Mouse (Mus musculus) forebrain, embryonic 13.5 days (tissue): Measurements from ENCODE around the gene Polr1b. TPM values are rescaled to one million over a fixed set of nuclear protein-coding genes. Genes with fewer than 3 reads are reported as not detected.

Experiments used
- ATAC-seq: fragments of 200-750 bp; cut with Nextera tagmentation; 2 replicates; pipeline ENCODE4 v1.8.0; 2017
- H3K27ac ChIP-seq: fragments of 300-500 bp; sonication (generic); 2 replicates; pipeline ENCODE4 v1.5.1; 2015; ENCODE audit warnings: inconsistent platforms, mild to moderate bottlenecking, moderate library complexity
- H3K27me3 ChIP-seq: fragments of 300-500 bp; sonication (generic); 2 replicates; pipeline ENCODE4 v1.6.1; 2015; ENCODE audit warnings: mild to moderate bottlenecking, inconsistent platforms
- H3K36me3 ChIP-seq: fragments of 300-500 bp; sonication (generic); 2 replicates; pipeline ENCODE4 v1.6.1; 2015; ENCODE audit warnings: mild to moderate bottlenecking, inconsistent platforms; ENCODE audit not compliant: poor library complexity, severe bottlenecking
- H3K4me1 ChIP-seq: fragments of 300-500 bp; sonication (generic); 2 replicates; pipeline ENCODE4 v1.6.1; 2015; ENCODE audit warnings: inconsistent platforms
- H3K4me2 ChIP-seq: fragments of 300-500 bp; sonication (generic); 2 replicates; pipeline ENCODE4 v1.6.1; 2015; ENCODE audit warnings: inconsistent platforms, mild to moderate bottlenecking, moderate library complexity
- H3K4me3 ChIP-seq: fragments of 300-500 bp; sonication (generic); 2 replicates; pipeline ENCODE4 v1.5.1; 2015; ENCODE audit warnings: mild to moderate bottlenecking, inconsistent platforms
- H3K9ac ChIP-seq: fragments of 300-500 bp; sonication (generic); 2 replicates; pipeline ENCODE4 v1.6.1; 2015; ENCODE audit warnings: mild to moderate bottlenecking, inconsistent platforms
- H3K9me3 ChIP-seq: fragments of 300-500 bp; sonication (generic); replicated peaks from 2 replicates; pipeline ENCODE4 v1.6.1; 2016; ENCODE audit warnings: inconsistent platforms
- WGBS: fragments of 180-500 bp; shearing (Covaris S2); methylation state at CpG from one replicate; pipeline ENCODE4 v1.1.7; 2015; 5-methylcytosine and 5-hydroxymethylcytosine counted together
- polyA plus RNA-seq: library from polyadenylated mRNA; unstranded; fragments of >200 nt; fragmentation: Nextera tagmentation; extraction: Ambion mirVana; gene quantifications from 2 replicates; pipeline ENCODE4 v1.2.1, GENCODE M21; 2015

Polr1b gene
- 20.4 and 20.6 TPM in 2 replicates for polyA plus RNA-seq

DNA sequence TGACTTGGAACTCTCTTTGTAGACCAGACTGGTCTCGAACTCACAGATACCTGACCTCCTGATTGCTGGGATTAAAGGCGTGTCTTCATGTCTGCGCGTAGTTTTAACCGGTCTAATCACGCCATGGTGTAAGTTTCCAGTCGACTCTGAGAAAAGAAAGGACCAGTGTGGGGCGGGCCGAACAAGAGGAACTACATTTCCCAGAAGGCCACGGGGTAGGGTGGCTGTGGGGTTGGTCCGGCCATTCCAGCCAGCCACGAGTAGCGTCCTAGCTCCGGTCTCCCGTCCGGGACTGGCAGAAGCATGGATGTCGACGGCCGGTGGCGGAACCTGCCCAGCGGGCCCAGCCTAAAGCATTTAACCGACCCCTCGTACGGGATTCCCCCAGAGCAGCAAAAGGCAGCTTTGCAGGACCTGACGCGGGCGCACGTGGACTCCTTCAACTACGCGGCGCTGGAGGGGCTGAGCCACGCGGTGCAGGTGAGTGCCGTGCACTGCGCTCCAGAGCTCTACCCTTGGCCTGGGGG lies at the start of gene Polr1b:
Gene Polr1b, plus strand, starts transcription at position 212 of the 527 bp plus-strand sequence.
- no peaks in the 10 kb centered on the region; the same call in 1 of the 2 replicates for H3K9me3 ChIP-seq
- H3K4me2 ChIP-seq, result peak within 1 kb of the TSS; percentile 75
- peak; percentile 99 for ATAC-seq
- no peak within 1 kb of the TSS for H3K27ac ChIP-seq
- peaks cover 13% of the 10 kb centered on the region for H3K4me1 ChIP-seq
- no peaks in the 10 kb centered on the region for H3K27me3 ChIP-seq
- H3K4me3 ChIP-seq, result peak within 1 kb of the TSS; percentile 74
- H3K9ac ChIP-seq, result peak within 1 kb of the TSS; percentile 70
- under 1% methylated on average over 35 of the region's 35 CpGs for WGBS
- H3K36me3 ChIP-seq, result peaks cover 31% of the 10 kb centered on the region

DNA sequence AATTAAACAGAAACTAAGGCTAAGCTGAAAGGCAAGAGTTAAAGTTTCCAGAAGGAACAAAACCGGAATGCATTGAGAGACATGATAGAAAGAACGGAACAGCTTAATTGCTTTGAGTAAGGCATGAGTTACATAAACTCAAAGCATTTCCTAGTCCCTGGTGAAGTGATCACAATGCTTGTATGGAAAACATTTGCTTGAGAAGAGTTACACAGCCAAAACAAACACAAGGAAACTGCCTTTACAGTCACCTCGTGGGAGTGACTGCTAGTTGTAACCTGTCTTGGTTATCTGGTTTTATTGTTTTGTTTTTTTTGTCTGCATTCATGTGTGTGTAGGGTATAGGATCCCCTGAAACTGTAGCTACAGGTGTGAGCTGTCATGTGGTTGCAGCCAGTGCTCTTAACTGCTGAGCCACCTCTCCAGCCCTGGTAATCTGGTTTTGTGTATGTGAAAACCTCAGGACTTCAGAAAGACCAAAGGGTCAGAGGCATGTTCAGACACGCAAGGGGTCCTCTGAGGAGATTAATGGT lies 48.3 kb upstream of the Polr1b start:
- ATAC-seq, result no peak
- Histone ChIP-seq H3K4me2 (no peak overlapping the region), H3K9ac (no peak overlapping the region), H3K27me3 (no peaks in the 10 kb centered on the region), H3K27ac (no peak overlapping the region), H3K4me1 (no peaks in the 10 kb centered on the region), H3K4me3 (no peak overlapping the region), H3K9me3 (no peaks in the 10 kb centered on the region), H3K36me3 (no peaks in the 10 kb centered on the region)
- WGBS, result 76% methylated on average over 4 of the region's 4 CpGs

- Histone ChIP-seq H3K4me3 (no peak overlapping the region), H3K9me3 (0 out of 2 replicates have a peak, but pooled peaks cover 3% of the 10 kb centered on the region), H3K27me3 (no peaks in the 10 kb centered on the region), H3K4me1 (no peaks in the 10 kb centered on the region), H3K9ac (no peak overlapping the region), H3K36me3 (no peaks in the 10 kb centered on the region), H3K4me2 (no peak overlapping the region), H3K27ac (no peak overlapping the region)
- 91% methylated on average over 6 of the region's 6 CpGs for WGBS
- ATAC-seq, result no peak
These were observed 45.1 kb upstream of the Polr1b start for GRCm38 (mm10) chr2:129055741-129056140.

DNA sequence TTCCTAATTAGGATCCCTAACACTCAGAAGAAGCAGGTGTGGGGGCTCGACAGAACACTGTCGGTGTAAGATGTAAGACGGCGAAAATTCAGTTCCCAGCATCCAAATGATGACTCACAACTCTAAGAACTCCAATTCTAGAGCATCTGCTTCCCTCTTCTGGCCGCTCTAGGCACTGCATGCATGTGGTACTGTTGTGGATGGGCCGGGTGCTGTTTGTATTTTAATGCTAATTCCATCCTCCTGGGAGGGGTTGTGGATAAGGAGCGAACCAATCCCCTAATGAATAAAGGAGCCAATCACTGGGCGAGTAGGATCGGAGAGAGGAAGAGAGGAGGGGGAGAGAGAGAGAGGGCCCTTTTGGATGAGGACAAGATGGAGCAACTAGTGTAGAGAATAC lies 44.2 kb upstream of the Polr1b start:
- Histone ChIP-seq H3K9me3 (0 out of 2 replicates have a peak, but pooled peaks cover 3% of the 10 kb centered on the region), H3K36me3 (no peaks in the 10 kb centered on the region), H3K4me3 (no peak overlapping the region), H3K4me2 (no peak overlapping the region), H3K4me1 (no peaks in the 10 kb centered on the region), H3K9ac (no peak overlapping the region), H3K27me3 (no peaks in the 10 kb centered on the region), H3K27ac (no peak overlapping the region)
- ATAC-seq, result 0 out of 2 replicates have a peak, but pooled peaks have one; percentile 45
- WGBS, result 38% methylated on average over 9 of the region's 9 CpGs

DNA sequence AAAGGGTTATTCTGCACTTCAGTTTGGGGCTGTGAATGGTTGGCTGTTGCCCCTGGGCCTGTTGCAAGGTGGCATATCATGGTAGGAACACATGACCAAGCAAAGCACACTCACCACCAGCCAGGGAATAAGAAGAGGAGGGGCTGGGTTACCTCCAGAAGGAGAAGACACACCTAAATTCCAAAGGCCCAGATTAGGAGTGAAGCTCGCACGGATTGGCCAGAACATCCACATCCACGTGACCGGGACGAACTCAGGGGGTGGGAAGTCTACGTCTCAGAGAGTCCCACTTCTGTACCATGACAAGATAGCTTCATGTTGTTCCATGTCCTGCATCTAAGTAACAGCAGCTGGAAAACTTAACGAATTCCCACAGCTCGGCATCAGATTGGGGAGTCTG lies 43.5 kb upstream of the Polr1b start:
- Histone ChIP-seq H3K4me1 (no peaks in the 10 kb centered on the region), H3K4me2 (no peak overlapping the region), H3K36me3 (no peaks in the 10 kb centered on the region), H3K4me3 (no peak overlapping the region), H3K27me3 (no peaks in the 10 kb centered on the region), H3K27ac (no peak overlapping the region), H3K9ac (no peak overlapping the region), H3K9me3 (0 out of 2 replicates have a peak, but pooled peaks cover 3% of the 10 kb centered on the region)
- no peak for ATAC-seq
- WGBS, result 96% methylated on average over 8 of the region's 8 CpGs

DNA sequence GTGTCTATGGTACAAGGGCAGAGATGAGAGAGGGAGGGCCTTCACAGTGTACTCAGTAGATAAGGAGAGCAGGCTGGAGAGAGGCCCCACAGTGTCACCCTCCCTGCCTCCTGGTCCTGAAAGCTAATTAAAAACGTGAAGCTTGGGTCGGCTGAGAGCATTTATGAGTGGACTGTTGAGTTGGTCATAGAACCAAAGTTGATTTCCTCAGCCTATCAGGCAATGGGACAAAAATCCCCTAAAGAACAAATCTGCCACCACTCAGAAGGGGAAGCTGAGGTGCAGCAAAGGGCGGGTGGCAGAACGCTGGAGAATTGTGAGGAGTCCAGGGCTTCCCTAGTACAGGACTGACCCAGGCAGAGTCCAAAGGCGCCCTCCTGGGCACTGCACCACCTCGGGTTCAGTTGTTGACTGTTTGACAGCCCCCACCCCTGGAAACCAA lies 42.9 kb upstream of the Polr1b start:
- H3K27me3 ChIP-seq, result no peaks in the 10 kb centered on the region
- no peak overlapping the region for H3K27ac ChIP-seq
- no peak for ATAC-seq
- H3K4me3 ChIP-seq, result no peak overlapping the region
- H3K4me1 ChIP-seq, result no peaks in the 10 kb centered on the region
- H3K9ac ChIP-seq, result no peak overlapping the region
- 0 out of 2 replicates have a peak, but pooled peaks cover 3% of the 10 kb centered on the region for H3K9me3 ChIP-seq
- no peak overlapping the region for H3K4me2 ChIP-seq
- WGBS, result 88% methylated on average over 6 of the region's 6 CpGs
- no peaks in the 10 kb centered on the region for H3K36me3 ChIP-seq

- Histone ChIP-seq H3K36me3 (no peaks in the 10 kb centered on the region), H3K4me2 (no peak overlapping the region), H3K9me3 (0 out of 2 replicates have a peak, but pooled peaks cover 3% of the 10 kb centered on the region), H3K4me1 (peaks cover 12% of the 10 kb centered on the region), H3K27ac (no peak overlapping the region), H3K9ac (no peak overlapping the region), H3K4me3 (no peak overlapping the region), H3K27me3 (no peaks in the 10 kb centered on the region)
- no peak for ATAC-seq
- 82% methylated on average over 10 of the region's 10 CpGs for WGBS
These were observed 39.2 kb upstream of the Polr1b start for GRCm38 (mm10) chr2:129061456-129062059.

GRCm38 (mm10) chr2:129065437-129066282 lies 35.1 kb upstream of the Polr1b start, which contains the start of gene Ttl:
TSS of gene Ttl (plus strand) at chr2:129065942.
- Histone ChIP-seq H3K9ac (peak within 1 kb of the TSS; percentile 88), H3K4me2 (peak within 1 kb of the TSS; percentile 72), H3K4me1 (peaks cover 35% of the 10 kb centered on the region), H3K36me3 (peaks cover 8% of the 10 kb centered on the region; the same call in 1 of the 2 replicates), H3K9me3 (no peaks in the 10 kb centered on the region), H3K4me3 (peak within 1 kb of the TSS; percentile 90), H3K27ac (peak within 1 kb of the TSS; percentile 27), H3K27me3 (no peaks in the 10 kb centered on the region)
- 1% methylated on average over 61 of the region's 62 CpGs for WGBS
- peak; percentile 97 for ATAC-seq

DNA sequence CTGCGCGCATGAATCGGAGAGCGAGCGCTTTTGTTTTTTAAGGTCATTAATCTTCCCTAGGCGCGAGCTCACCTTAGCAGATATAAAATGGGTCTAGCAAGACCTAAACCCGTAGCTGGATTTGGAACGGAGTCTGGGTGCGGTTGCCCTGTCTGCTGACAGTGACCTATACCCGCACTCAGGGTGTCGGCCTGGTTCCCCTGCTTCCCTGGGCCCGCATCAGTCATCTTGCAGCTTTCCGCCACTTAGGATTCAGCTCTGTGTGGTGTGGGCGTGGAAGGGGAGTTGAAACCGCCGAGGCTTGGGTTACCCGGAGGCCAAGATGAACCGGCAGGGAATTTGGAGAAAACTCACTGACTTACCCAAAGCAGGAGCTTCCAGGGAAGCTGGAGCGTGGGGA lies 34.5 kb upstream of the Polr1b start:
- H3K36me3 ChIP-seq, result peaks cover 8% of the 10 kb centered on the region; the same call in 1 of the 2 replicates
- H3K4me3 ChIP-seq, result peak overlapping the region; percentile 90
- WGBS, result 1% methylated on average over 20 of the region's 20 CpGs
- peak overlapping the region; percentile 88 for H3K9ac ChIP-seq
- H3K27ac ChIP-seq, result peak overlapping the region; percentile 27
- ATAC-seq, result peak; percentile 79
- no peaks in the 10 kb centered on the region for H3K27me3 ChIP-seq
- no peaks in the 10 kb centered on the region for H3K9me3 ChIP-seq
- peak overlapping the region; percentile 72 for H3K4me2 ChIP-seq
- H3K4me1 ChIP-seq, result peaks cover 35% of the 10 kb centered on the region

DNA sequence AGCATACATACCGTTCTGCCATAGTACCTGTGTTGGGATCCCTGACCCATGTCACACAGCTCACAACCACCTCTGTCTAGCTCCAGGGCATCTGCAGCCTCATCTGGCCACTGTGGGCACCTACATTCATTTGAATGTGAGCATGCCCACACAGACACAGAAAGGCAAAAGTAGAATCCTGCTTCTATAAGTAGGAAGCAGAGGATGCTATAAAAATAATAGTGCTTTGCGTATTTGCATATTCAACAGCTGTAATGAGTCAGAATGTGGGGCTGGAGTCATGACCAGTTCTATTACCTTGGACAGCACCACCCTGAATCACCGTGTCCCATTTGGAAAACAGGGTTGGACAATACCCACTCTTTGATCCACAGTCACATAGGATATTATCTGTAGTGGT lies 30.5 kb upstream of the Polr1b start:
- H3K4me3 ChIP-seq, result no peak overlapping the region
- H3K9me3 ChIP-seq, result no peaks in the 10 kb centered on the region
- H3K36me3 ChIP-seq, result peaks cover 8% of the 10 kb centered on the region; the same call in 1 of the 2 replicates
- H3K9ac ChIP-seq, result no peak overlapping the region
- H3K4me1 ChIP-seq, result peaks cover 29% of the 10 kb centered on the region
- WGBS, result 85% methylated on average over 3 of the region's 3 CpGs
- no peak overlapping the region for H3K4me2 ChIP-seq
- no peak for ATAC-seq
- H3K27me3 ChIP-seq, result no peaks in the 10 kb centered on the region
- no peak overlapping the region for H3K27ac ChIP-seq

DNA sequence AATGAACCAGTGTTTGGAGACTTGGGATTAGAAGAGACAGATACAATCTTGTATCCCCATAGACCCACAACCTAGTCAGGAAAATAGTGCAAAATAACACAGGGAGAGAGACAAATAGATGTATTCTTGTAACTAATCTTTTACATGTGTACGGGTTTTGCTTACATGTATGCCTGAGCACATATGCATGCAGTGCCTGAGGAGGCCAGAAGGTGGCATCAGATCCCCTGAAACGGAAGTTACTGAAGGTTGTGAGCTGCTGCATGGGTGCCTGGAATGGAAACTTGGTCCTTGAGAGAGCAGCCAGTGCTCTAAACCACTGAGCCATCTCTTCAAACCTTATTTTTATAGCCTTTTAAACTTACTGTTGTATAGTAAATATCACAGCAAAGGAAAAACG lies 22.5 kb upstream of the Polr1b start:
- Histone ChIP-seq H3K4me1 (no peaks in the 10 kb centered on the region), H3K9me3 (no peaks in the 10 kb centered on the region), H3K4me3 (no peak overlapping the region), H3K36me3 (peaks cover 65% of the 10 kb centered on the region), H3K27me3 (no peaks in the 10 kb centered on the region), H3K27ac (no peak overlapping the region), H3K9ac (no peak overlapping the region), H3K4me2 (no peak overlapping the region)
- ATAC-seq, result no peak
- 88% methylated on average over 3 of the region's 3 CpGs for WGBS

DNA sequence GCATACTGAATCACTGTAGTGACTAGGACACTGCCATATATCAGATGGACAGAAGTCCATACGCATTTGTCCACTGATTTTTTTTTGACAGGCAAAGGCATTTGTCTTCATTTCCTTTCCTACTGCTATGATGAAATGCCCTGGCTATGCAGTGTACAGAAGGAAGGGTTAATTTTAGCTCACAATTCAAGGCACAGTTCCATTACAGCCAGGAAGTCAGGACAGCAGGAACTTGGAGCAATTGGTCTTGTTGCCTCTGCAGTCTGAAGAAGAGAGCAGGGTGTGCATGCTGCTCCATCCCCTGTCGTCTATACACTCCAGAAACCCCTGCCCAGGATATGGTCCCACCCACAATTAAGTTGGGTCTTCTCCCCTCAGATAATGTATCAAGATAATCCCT lies 21.6 kb upstream of the Polr1b start:
- no peaks in the 10 kb centered on the region for H3K4me1 ChIP-seq
- no peak overlapping the region for H3K4me3 ChIP-seq
- no peak overlapping the region for H3K27ac ChIP-seq
- no peak overlapping the region for H3K4me2 ChIP-seq
- 83% methylated on average over 2 of the region's 2 CpGs for WGBS
- H3K36me3 ChIP-seq, result peaks cover 70% of the 10 kb centered on the region
- no peak overlapping the region for H3K9ac ChIP-seq
- H3K9me3 ChIP-seq, result no peaks in the 10 kb centered on the region
- no peak for ATAC-seq
- H3K27me3 ChIP-seq, result no peaks in the 10 kb centered on the region
